Mouse (Mus musculus): Measurements from ENCODE around the gene Olfr351. TPM values are rescaled to one million over a fixed set of nuclear protein-coding genes. Genes with fewer than 3 reads are reported as not detected.

Olfr351 gene
- not detected in 2 replicates for polyA plus RNA-seq (2015; fragmentation: Nextera tagmentation; extraction: Ambion mirVana)

DNA sequence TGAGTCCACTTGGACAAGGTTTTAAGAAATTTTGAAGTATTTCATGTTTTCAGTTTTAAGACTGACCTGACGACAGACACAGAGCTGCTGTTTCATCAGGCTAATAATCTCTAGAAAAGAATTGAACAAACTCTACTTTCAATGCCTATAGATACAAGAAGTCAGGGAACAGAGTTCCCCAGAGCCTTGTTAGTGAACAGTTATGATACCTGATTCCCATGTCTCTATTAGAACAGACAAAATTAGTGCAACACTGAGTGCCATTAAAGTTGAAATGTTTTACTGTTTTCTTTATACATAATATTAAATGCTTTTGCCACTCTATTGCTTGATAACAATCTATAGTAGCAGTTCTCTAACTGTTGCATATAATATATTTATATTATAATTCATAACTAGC lies at the start of gene Olfr351:
Gene Olfr351, minus strand, starts transcription at position 101 of the 400 bp plus-strand sequence.
- no peak within 1 kb of the TSS for H3K9ac ChIP-seq (ENCODE audit: low read depth, low read length)
- H3K4me3 ChIP-seq (ENCODE audit: low read length) = no peak within 1 kb of the TSS
- no peak within 1 kb of the TSS for H3K4me2 ChIP-seq (ENCODE audit: low read depth, low read length)
- H3K4me1 ChIP-seq (ENCODE audit: control insufficient read depth, insufficient read depth, low read length) = no peaks in the 10 kb centered on the region
- H3K27me3 ChIP-seq (replicated peaks; ENCODE audit: control insufficient read depth, insufficient read depth, low read length) = no peaks in the 10 kb centered on the region
- H3K36me3 ChIP-seq (ENCODE audit: control insufficient read depth, insufficient read depth, low read length) = no peaks in the 10 kb centered on the region
- H3K27ac ChIP-seq (ENCODE audit: low read length) = no peak within 1 kb of the TSS
- no peak for ATAC-seq
- no peaks in the 10 kb centered on the region for H3K9me3 ChIP-seq (ENCODE audit: control insufficient read depth, low read length)
- WGBS = 82% methylated on average over 1 of the region's 1 CpGs

DNA sequence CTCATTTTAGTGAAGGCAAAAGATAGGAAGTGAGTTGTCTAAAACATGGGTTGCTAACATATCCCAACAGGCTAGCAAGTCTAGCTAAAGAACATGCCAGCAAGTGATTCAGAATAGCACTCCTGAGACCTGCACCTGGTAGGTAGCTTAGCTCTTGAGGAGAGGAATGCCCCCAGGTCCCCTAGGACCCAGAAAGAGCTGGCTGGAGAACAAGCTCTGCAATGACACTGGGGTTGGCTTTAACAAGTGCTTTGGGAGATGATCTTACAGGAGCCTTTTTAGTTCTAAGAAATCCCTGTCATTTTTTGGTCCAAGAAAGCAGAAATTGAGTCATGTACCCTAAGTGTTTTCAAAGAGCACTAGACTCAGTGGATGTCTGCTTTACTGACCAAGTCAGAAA lies 42.9 kb upstream of the Olfr351 start, which contains the start of gene Olfr354:
Gene Olfr354, plus strand, starts transcription at position 301 of the 400 bp plus-strand sequence.
- no peaks in the 10 kb centered on the region for H3K9me3 ChIP-seq (ENCODE audit: control insufficient read depth, low read length)
- ATAC-seq = no peak
- no peak within 1 kb of the TSS for H3K27ac ChIP-seq (ENCODE audit: low read length)
- no peak within 1 kb of the TSS for H3K4me3 ChIP-seq (ENCODE audit: low read length)
- H3K4me2 ChIP-seq (ENCODE audit: low read depth, low read length) = no peak within 1 kb of the TSS
- H3K27me3 ChIP-seq (replicated peaks; ENCODE audit: control insufficient read depth, insufficient read depth, low read length) = no peaks in the 10 kb centered on the region
- no peaks in the 10 kb centered on the region for H3K4me1 ChIP-seq (ENCODE audit: control insufficient read depth, insufficient read depth, low read length)
- H3K9ac ChIP-seq (ENCODE audit: low read depth, low read length) = no peak within 1 kb of the TSS
- H3K36me3 ChIP-seq (ENCODE audit: control insufficient read depth, insufficient read depth, low read length) = no peaks in the 10 kb centered on the region

DNA sequence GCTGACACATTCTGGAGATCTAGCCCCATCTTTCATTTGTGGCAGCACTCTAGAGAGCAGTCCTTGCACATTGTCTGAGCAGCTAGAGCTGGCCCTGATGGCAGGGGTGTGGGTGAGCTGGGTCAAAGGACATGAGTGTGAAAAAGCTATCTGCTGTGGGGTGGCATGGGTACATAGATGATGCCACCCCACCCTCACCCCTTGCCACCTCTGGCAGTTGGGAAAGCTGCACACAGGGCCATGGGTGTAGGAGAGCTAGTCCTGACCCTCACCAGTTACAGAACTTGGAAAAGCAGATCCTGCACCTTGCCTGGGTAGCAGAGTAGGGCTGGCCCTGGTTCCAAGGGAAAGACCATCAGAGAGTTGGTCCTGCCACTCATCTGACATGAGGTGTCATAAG lies 34.7 kb upstream of the Olfr351 start:
- no peak overlapping the region for H3K27ac ChIP-seq (ENCODE audit: low read length)
- no peak for ATAC-seq
- no peak overlapping the region for H3K4me3 ChIP-seq (ENCODE audit: low read length)
- no peaks in the 10 kb centered on the region for H3K27me3 ChIP-seq (replicated peaks; ENCODE audit: control insufficient read depth, insufficient read depth, low read length)
- no peaks in the 10 kb centered on the region for H3K36me3 ChIP-seq (ENCODE audit: control insufficient read depth, insufficient read depth, low read length)
- H3K9me3 ChIP-seq (ENCODE audit: control insufficient read depth, low read length) = 0 out of 2 replicates have a peak, but pooled peaks cover 3% of the 10 kb centered on the region
- no peaks in the 10 kb centered on the region for H3K4me1 ChIP-seq (ENCODE audit: control insufficient read depth, insufficient read depth, low read length)
- no peak overlapping the region for H3K4me2 ChIP-seq (ENCODE audit: low read depth, low read length)
- no peak overlapping the region for H3K9ac ChIP-seq (ENCODE audit: low read depth, low read length)

DNA sequence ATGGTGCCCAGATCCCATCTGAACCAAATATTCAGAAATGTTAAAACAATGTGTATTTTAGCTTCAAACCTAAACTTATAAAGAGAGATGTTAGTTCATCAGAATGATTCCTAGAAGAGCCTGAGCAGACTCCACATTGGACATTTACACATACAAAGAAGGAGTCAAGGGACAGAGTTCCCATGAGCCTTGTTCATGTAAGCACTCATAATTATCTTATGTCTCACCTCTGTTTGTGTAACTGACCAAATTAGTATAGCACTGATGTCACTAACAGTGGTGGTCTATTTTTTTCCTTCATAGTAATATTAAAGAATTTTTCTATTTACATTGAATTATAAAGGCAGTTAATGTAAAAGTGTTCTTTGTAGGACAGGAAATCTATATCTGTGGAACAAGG lies 30.4 kb upstream of the Olfr351 start, which contains the start of gene Olfr353:
Gene Olfr353, minus strand, starts transcription at position 101 of the 400 bp plus-strand sequence.
- H3K4me2 ChIP-seq (ENCODE audit: low read depth, low read length) = no peak within 1 kb of the TSS

DNA sequence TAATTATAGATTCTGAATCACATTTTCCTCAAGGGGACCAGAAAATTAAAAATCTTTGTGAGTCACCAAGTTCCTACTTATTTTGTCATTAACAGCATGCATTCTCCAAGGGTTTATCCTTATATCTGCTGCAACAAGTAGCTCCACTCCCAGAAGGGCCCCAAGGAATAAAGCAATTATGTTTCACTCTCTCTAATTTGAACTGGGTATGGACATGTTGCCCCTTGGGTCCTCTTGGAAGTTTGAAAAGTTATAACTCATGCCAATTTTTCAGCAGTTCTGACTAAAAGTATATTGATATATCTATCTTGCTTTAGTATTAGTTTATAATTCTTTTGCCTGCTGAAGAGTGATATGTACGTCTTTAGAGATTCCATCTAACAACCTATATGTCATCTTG lies 5.7 kb upstream of the Olfr351 start, which contains the start of gene Olfr352:
Gene Olfr352, plus strand, starts transcription at position 301 of the 400 bp plus-strand sequence.
- WGBS = 77% methylated on average over 1 of the region's 1 CpGs
- H3K9me3 ChIP-seq (ENCODE audit: control insufficient read depth, low read length) = no peaks in the 10 kb centered on the region
- H3K4me2 ChIP-seq (ENCODE audit: low read depth, low read length) = no peak within 1 kb of the TSS
- no peaks in the 10 kb centered on the region for H3K4me1 ChIP-seq (ENCODE audit: control insufficient read depth, insufficient read depth, low read length)
- no peak for ATAC-seq
- H3K27ac ChIP-seq (ENCODE audit: low read length) = no peak within 1 kb of the TSS
- H3K9ac ChIP-seq (ENCODE audit: low read depth, low read length) = no peak within 1 kb of the TSS
- H3K27me3 ChIP-seq (replicated peaks; ENCODE audit: control insufficient read depth, insufficient read depth, low read length) = no peaks in the 10 kb centered on the region
- no peaks in the 10 kb centered on the region for H3K36me3 ChIP-seq (ENCODE audit: control insufficient read depth, insufficient read depth, low read length)
- H3K4me3 ChIP-seq (ENCODE audit: low read length) = no peak within 1 kb of the TSS

More for the DNA sequence above, 30.4 kb upstream of the Olfr351 start, which contains the start of gene Olfr353:
- Histone ChIP-seq H3K9me3 (ENCODE audit: control insufficient read depth, low read length) (no peaks in the 10 kb centered on the region), H3K4me3 (ENCODE audit: low read length) (no peak within 1 kb of the TSS), H3K27me3 (replicated peaks; ENCODE audit: control insufficient read depth, insufficient read depth, low read length) (no peaks in the 10 kb centered on the region), H3K9ac (ENCODE audit: low read depth, low read length) (no peak within 1 kb of the TSS), H3K27ac (ENCODE audit: low read length) (no peak within 1 kb of the TSS), H3K36me3 (ENCODE audit: control insufficient read depth, insufficient read depth, low read length) (no peaks in the 10 kb centered on the region), H3K4me1 (ENCODE audit: control insufficient read depth, insufficient read depth, low read length) (no peaks in the 10 kb centered on the region)
- ATAC-seq = no peak

DNA sequence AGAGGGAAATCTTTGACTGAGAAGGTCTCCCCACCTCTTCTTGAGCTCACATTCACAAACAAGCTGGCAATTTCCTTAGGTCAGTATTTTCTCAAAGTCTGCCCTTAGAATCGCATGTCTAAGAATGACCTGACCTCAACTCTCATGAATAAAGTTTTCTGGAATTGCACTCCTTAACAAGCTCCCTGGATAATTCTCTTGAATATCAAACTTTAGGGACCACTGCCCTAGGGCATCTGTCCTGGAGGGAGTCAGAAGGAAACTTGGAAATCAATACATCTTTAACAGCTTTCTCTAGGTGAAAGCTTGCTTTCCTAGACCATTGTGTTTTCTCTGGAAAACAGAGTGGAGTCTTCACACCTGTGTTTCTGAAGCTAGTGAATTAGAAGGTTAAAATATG lies 16.4 kb downstream of the Olfr351 start, which contains the start of gene Olfr350:
Gene Olfr350, plus strand, starts transcription at position 301 of the 400 bp plus-strand sequence.
- no peak for ATAC-seq
- Histone ChIP-seq H3K36me3 (ENCODE audit: control insufficient read depth, insufficient read depth, low read length) (no peaks in the 10 kb centered on the region), H3K27ac (ENCODE audit: low read length) (no peak within 1 kb of the TSS), H3K9ac (ENCODE audit: low read depth, low read length) (no peak within 1 kb of the TSS), H3K4me3 (ENCODE audit: low read length) (no peak within 1 kb of the TSS), H3K4me1 (ENCODE audit: control insufficient read depth, insufficient read depth, low read length) (no peaks in the 10 kb centered on the region), H3K4me2 (ENCODE audit: low read depth, low read length) (no peak within 1 kb of the TSS), H3K27me3 (replicated peaks; ENCODE audit: control insufficient read depth, insufficient read depth, low read length) (no peaks in the 10 kb centered on the region), H3K9me3 (ENCODE audit: control insufficient read depth, low read length) (peaks cover 3% of the 10 kb centered on the region; the same call in 1 of the 2 replicates)
- WGBS = 77% methylated on average over 1 of the region's 1 CpGs

DNA sequence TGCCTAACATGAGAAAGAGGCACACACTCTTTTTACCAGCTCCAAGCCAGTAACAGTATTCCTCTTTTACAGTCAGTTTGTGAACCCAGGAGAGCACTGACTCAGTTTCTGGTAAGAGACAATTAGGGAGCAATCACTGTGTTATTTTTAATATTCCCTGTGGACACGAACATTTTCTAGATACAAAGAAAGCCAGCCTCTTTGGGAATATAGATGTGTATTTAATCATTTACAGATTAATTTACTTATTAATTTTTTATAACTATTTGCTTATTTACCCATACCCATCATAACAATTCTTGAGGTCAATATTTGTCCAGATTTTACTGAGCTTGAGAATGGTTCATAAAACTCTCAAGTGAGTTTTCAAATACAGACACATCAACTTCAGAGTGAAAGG lies 45.5 kb downstream of the Olfr351 start, which contains the start of gene Olfr3:
Gene Olfr3, minus strand, starts transcription at position 101 of the 400 bp plus-strand sequence.
- no peak within 1 kb of the TSS for H3K27ac ChIP-seq (ENCODE audit: low read length)

More for the DNA sequence above, 45.5 kb downstream of the Olfr351 start, which contains the start of gene Olfr3:
- Histone ChIP-seq H3K27me3 (replicated peaks; ENCODE audit: control insufficient read depth, insufficient read depth, low read length) (no peaks in the 10 kb centered on the region), H3K4me3 (ENCODE audit: low read length) (no peak within 1 kb of the TSS), H3K9ac (ENCODE audit: low read depth, low read length) (no peak within 1 kb of the TSS), H3K4me1 (ENCODE audit: control insufficient read depth, insufficient read depth, low read length) (no peaks in the 10 kb centered on the region), H3K4me2 (ENCODE audit: low read depth, low read length) (no peak within 1 kb of the TSS), H3K9me3 (ENCODE audit: control insufficient read depth, low read length) (no peaks in the 10 kb centered on the region), H3K36me3 (ENCODE audit: control insufficient read depth, insufficient read depth, low read length) (no peaks in the 10 kb centered on the region)
- 74% methylated on average over 1 of the region's 1 CpGs for WGBS
- ATAC-seq = no peak

Other genes starting within 250 kb of the Olfr351 start
- not detected in 2 replicates for gene Olfr345, start 222.6 kb downstream of the Olfr351 start, polyA plus RNA-seq (2015; fragmentation: Nextera tagmentation; extraction: Ambion mirVana)
- not detected in 2 replicates for gene Olfr346, start 176.9 kb downstream of the Olfr351 start, polyA plus RNA-seq (2015; fragmentation: Nextera tagmentation; extraction: Ambion mirVana)
- gene Olfr347, start 130.8 kb downstream of the Olfr351 start, polyA plus RNA-seq (2015; fragmentation: Nextera tagmentation; extraction: Ambion mirVana) = not detected in 2 replicates
- not detected in 2 replicates for gene Olfr348, start 78.4 kb downstream of the Olfr351 start, polyA plus RNA-seq (2015; fragmentation: Nextera tagmentation; extraction: Ambion mirVana)
- gene Olfr50, start 72.1 kb downstream of the Olfr351 start, polyA plus RNA-seq (2015; fragmentation: Nextera tagmentation; extraction: Ambion mirVana) = not detected in 2 replicates
- not detected in 2 replicates for gene Olfr3, start 45.6 kb downstream of the Olfr351 start, polyA plus RNA-seq (2015; fragmentation: Nextera tagmentation; extraction: Ambion mirVana)
- gene Olfr350, start 16.4 kb downstream of the Olfr351 start, polyA plus RNA-seq (2015; fragmentation: Nextera tagmentation; extraction: Ambion mirVana) = not detected in 2 replicates
- gene Olfr352, start 5.8 kb upstream of the Olfr351 start, polyA plus RNA-seq (2015; fragmentation: Nextera tagmentation; extraction: Ambion mirVana) = not detected in 2 replicates
- gene Olfr353, start 30.3 kb upstream of the Olfr351 start, polyA plus RNA-seq (2015; fragmentation: Nextera tagmentation; extraction: Ambion mirVana) = not detected in 2 replicates
- gene Olfr354, start 43.0 kb upstream of the Olfr351 start, polyA plus RNA-seq (2015; fragmentation: Nextera tagmentation; extraction: Ambion mirVana) = not detected in 2 replicates
- gene Olfr355, start 66.2 kb upstream of the Olfr351 start, polyA plus RNA-seq (2015; fragmentation: Nextera tagmentation; extraction: Ambion mirVana) = not detected in 2 replicates
- not detected in 2 replicates for gene Olfr356, start 74.5 kb upstream of the Olfr351 start, polyA plus RNA-seq (2015; fragmentation: Nextera tagmentation; extraction: Ambion mirVana)
- not detected in 2 replicates for gene Olfr357, start 131.2 kb upstream of the Olfr351 start, polyA plus RNA-seq (2015; fragmentation: Nextera tagmentation; extraction: Ambion mirVana)
- gene Olfr358, start 146.7 kb upstream of the Olfr351 start, polyA plus RNA-seq (2015; fragmentation: Nextera tagmentation; extraction: Ambion mirVana) = not detected in 2 replicates
- not detected in 2 replicates for gene Olfr360, start 203.1 kb upstream of the Olfr351 start, polyA plus RNA-seq (2015; fragmentation: Nextera tagmentation; extraction: Ambion mirVana)
- not detected in 2 replicates for gene Olfr361, start 226.6 kb upstream of the Olfr351 start, polyA plus RNA-seq (2015; fragmentation: Nextera tagmentation; extraction: Ambion mirVana)

Measured in intestine, embryonic 16.5 days (tissue).